Mouse (Mus musculus): Measurements from ENCODE around the gene 1700029I15Rik. TPM values are rescaled to one million over a fixed set of nuclear protein-coding genes. Genes with fewer than 3 reads are reported as not detected.

Gene 1700029I15Rik
- polyA plus RNA-seq, 1 experiment from 2014 or later: 1.1 TPM

- ATAC-seq (ENCODE audit: low read depth) (no peak), DNase-seq (no peak)
- Histone ChIP-seq H3K27me3 (no peaks in the 10 kb centered on the region), H3K9ac (peak overlapping the region; percentile 88), H3K27ac (peak overlapping the region; percentile 75), H3K36me3 (peaks cover 6% of the 10 kb centered on the region), H3K4me2 (peak overlapping the region; percentile 99), H3K9me3 (replicated peaks) (no peaks in the 10 kb centered on the region; the same call in 1 of the 2 replicates), H3K4me1 (replicated peaks) (peaks cover 77% of the 10 kb centered on the region), H3K4me3 (replicated peaks) (peak overlapping the region; percentile 82)
- 46% methylated on average over 17 of the region's 17 CpGs for WGBS (ENCODE audit: insufficient replicate concordance)
These were observed 50.3 kb downstream of the 1700029I15Rik start for GRCm38 (mm10) chr2:92432299-92433295.

- H3K4me3 ChIP-seq (replicated peaks): peak within 1 kb of the TSS; percentile 82
- peak within 1 kb of the TSS; percentile 88 for H3K9ac ChIP-seq
- H3K4me2 ChIP-seq: peak within 1 kb of the TSS; percentile 99
- H3K36me3 ChIP-seq: peaks cover 6% of the 10 kb centered on the region
- DNase-seq: peak; percentile 98
- H3K27ac ChIP-seq: peak within 1 kb of the TSS; percentile 75
- WGBS (ENCODE audit: insufficient replicate concordance): under 1% methylated on average over 76 of the region's 76 CpGs
- H3K9me3 ChIP-seq (replicated peaks): no peaks in the 10 kb centered on the region; the same call in 1 of the 2 replicates
- H3K27me3 ChIP-seq: no peaks in the 10 kb centered on the region
- peak; percentile 97 for ATAC-seq (ENCODE audit: low read depth)
- peaks cover 69% of the 10 kb centered on the region for H3K4me1 ChIP-seq (replicated peaks)
These were observed 51.4 kb downstream of the 1700029I15Rik start, which contains the start of gene Cry2 for GRCm38 (mm10) chr2:92433578-92434374. Gene Cry2 (minus strand): TSS chr2:92434043.

- Histone ChIP-seq H3K9ac (peak overlapping the region; percentile 54), H3K27ac (no peak overlapping the region), H3K4me3 (replicated peaks) (peak overlapping the region; percentile 82), H3K36me3 (peaks cover 4% of the 10 kb centered on the region), H3K4me2 (peak overlapping the region; percentile 99), H3K9me3 (replicated peaks) (no peaks in the 10 kb centered on the region; the same call in 1 of the 2 replicates), H3K4me1 (replicated peaks) (peaks cover 63% of the 10 kb centered on the region), H3K27me3 (no peaks in the 10 kb centered on the region)
- WGBS (ENCODE audit: insufficient replicate concordance): 8% methylated on average over 12 of the region's 12 CpGs
- DNase-seq (no peak), ATAC-seq (ENCODE audit: low read depth) (no peak)
These were observed 52.0 kb downstream of the 1700029I15Rik start for GRCm38 (mm10) chr2:92434375-92434745.

GRCm38 (mm10) chr2:92435023-92435422 is 52.7 kb downstream of the 1700029I15Rik start:
- ATAC-seq (ENCODE audit: low read depth) (no peak), DNase-seq (no peak)
- H3K27ac ChIP-seq: no peak overlapping the region
- H3K4me1 ChIP-seq (replicated peaks): peaks cover 56% of the 10 kb centered on the region
- WGBS (ENCODE audit: insufficient replicate concordance): 47% methylated on average over 6 of the region's 6 CpGs
- no peak overlapping the region for H3K4me3 ChIP-seq (replicated peaks)
- H3K9ac ChIP-seq: no peak overlapping the region
- no peaks in the 10 kb centered on the region; the same call in 1 of the 2 replicates for H3K9me3 ChIP-seq (replicated peaks)
- peak overlapping the region; percentile 99 for H3K4me2 ChIP-seq
- H3K27me3 ChIP-seq: peaks cover 3% of the 10 kb centered on the region; the same call in 1 of the 2 replicates
- H3K36me3 ChIP-seq: no peaks in the 10 kb centered on the region

Small RNAs within 50 kb of the gene (microRNA-seq; reads per million reads assigned to microRNA genes)
- gene Mir7000: not detected

Other genes with a start within 250 kb of the 1700029I15Rik start
- 19.7 and 21.7 TPM in 2 replicates for gene Pex16, start 7.9 kb upstream of the 1700029I15Rik start, polyA plus RNA-seq (2015; fragmentation: Nextera tagmentation; extraction: Ambion mirVana)
- 1.6 and 2.2 TPM in 2 replicates for gene Large2, start 7.7 kb upstream of the 1700029I15Rik start, polyA plus RNA-seq (2015; fragmentation: Nextera tagmentation; extraction: Ambion mirVana)
- gene Mapk8ip1, start 18.7 kb downstream of the 1700029I15Rik start, polyA plus RNA-seq (2015; fragmentation: Nextera tagmentation; extraction: Ambion mirVana): 1.7 and 1.9 TPM in 2 replicates
- 9.1 and 10.7 TPM in 2 replicates for gene Cry2, start 51.5 kb downstream of the 1700029I15Rik start, polyA plus RNA-seq (2015; fragmentation: Nextera tagmentation; extraction: Ambion mirVana)
- gene Slc35c1, start 78.0 kb downstream of the 1700029I15Rik start, polyA plus RNA-seq (2015; fragmentation: Nextera tagmentation; extraction: Ambion mirVana): 9.5 and 12.3 TPM in 2 replicates
- 0.12 and 0.15 TPM in 2 replicates for gene Chst1, start 217.2 kb downstream of the 1700029I15Rik start, polyA plus RNA-seq (2015; fragmentation: Nextera tagmentation; extraction: Ambion mirVana)

All from liver, embryonic 13.5 days (tissue).